Mouse (Mus musculus) thymus, adult 2 months (tissue): ENCODE measurements around the gene Ptges3. TPM values are rescaled to one million over a fixed set of nuclear protein-coding genes. Genes with fewer than 3 reads are reported as not detected.
"Not testable (repeated sequence)": the region's sequence is repeated elsewhere in the genome, so short reads cannot be mapped to it uniquely, and the experiment has no call there.

Experiments
- DNase-seq: peaks from one replicate; pipeline ENCODE4 v3.0.0; 2021
- H3K27ac ChIP-seq: fragments of 200-500 bp; 2 replicates; pipeline ENCODE4 v1.5.1; 2012; ENCODE audit warnings: low read length, control low read depth; ENCODE audit not compliant: control insufficient read depth, insufficient read depth
- H3K27me3 ChIP-seq: fragments of 200-500 bp; 2 replicates; pipeline ENCODE4 v1.6.1; 2012; ENCODE audit warnings: mild to moderate bottlenecking, low read length, moderate library complexity, mixed read lengths; ENCODE audit not compliant: control insufficient read depth, insufficient read depth
- H3K36me3 ChIP-seq: fragments of 200-500 bp; 2 replicates; pipeline ENCODE4 v1.6.1; 2012; ENCODE audit warnings: mild to moderate bottlenecking, low read length, moderate library complexity; ENCODE audit not compliant: control insufficient read depth, insufficient read depth
- H3K4me1 ChIP-seq: fragments of 200-500 bp; replicated peaks from 2 replicates; pipeline ENCODE4 v1.6.1; 2012; ENCODE audit warnings: low read length; ENCODE audit not compliant: control insufficient read depth, insufficient read depth
- H3K4me3 ChIP-seq: fragments of 200-500 bp; 2 replicates; pipeline ENCODE4 v1.5.1; 2012; ENCODE audit warnings: mild to moderate bottlenecking, low read length, control low read depth, moderate library complexity; ENCODE audit not compliant: control insufficient read depth, insufficient read depth
- CTCF ChIP-seq: fragments of 200-500 bp; IDR thresholded peaks from 2 replicates; pipeline ENCODE4 v1.5.1; 2012; ENCODE audit warnings: mild to moderate bottlenecking, control low read depth, low read length, moderate library complexity, borderline replicate concordance; ENCODE audit not compliant: control insufficient read depth, poor library complexity, insufficient read depth; ENCODE audit errors: extremely low read depth
- POLR2A ChIP-seq: fragments of 200-500 bp; IDR thresholded peaks from 2 replicates; pipeline ENCODE4 v1.6.1; 2012; ENCODE audit warnings: mild to moderate bottlenecking, low read length, control low read depth, moderate library complexity; ENCODE audit not compliant: control insufficient read depth, poor library complexity, insufficient read depth; ENCODE audit errors: extremely low read depth
- WGBS: fragments of 180-500 bp; shearing (Covaris S2); methylation state at CpG from one replicate; pipeline ENCODE4 v1.1.7; 2018; 5-methylcytosine and 5-hydroxymethylcytosine counted together
- polyA plus RNA-seq: library from polyadenylated mRNA; depleted of rRNA; stranded (reverse); fragments of >200 nt; gene quantifications from 2 replicates; pipeline ENCODE4 v1.2.3, GENCODE M21; 2012

Ptges3 gene
- polyA plus RNA-seq, 1 experiment = 55.7 TPM

- H3K36me3 ChIP-seq = peaks cover 57% of the 10 kb centered on the region
- TF ChIP-seq POLR2A = no peak
- no peak for TF ChIP-seq CTCF
- WGBS = 80% methylated on average over 6 of the region's 6 CpGs
- peak; percentile 38 for DNase-seq
- H3K4me1 ChIP-seq = peaks cover 7% of the 10 kb centered on the region
- H3K27ac ChIP-seq = no peak overlapping the region
- no peak overlapping the region for H3K4me3 ChIP-seq
- no peaks in the 10 kb centered on the region for H3K27me3 ChIP-seq
Observed at GRCm38 (mm10) chr10:128086391-128086790, 27.6 kb downstream of the Ptges3 start.

DNA sequence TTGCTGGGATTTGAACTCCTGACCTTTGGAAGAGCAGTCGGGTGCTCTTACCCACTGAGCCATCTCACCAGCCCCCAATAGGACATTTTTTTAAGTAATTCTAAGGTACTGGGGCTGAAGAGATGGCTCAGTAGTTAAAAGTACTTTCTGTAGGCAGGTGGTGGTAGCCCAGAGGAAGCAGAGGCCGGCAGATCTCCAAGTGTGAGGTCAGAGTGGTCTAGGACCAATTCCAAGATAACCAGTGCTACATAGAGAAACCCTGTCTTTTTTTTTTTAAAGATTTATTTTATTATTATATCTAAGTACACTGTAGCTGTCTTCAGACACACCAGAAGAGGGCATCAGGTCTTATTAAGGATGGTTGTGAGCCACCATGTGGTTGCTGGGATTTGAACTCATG lies 28.5 kb downstream of the Ptges3 start:
- H3K4me1 ChIP-seq, H3K4me3 ChIP-seq, H3K27me3 ChIP-seq, DNase-seq, H3K27ac ChIP-seq: not testable (repeated sequence)
- peaks cover 57% of the 10 kb centered on the region for H3K36me3 ChIP-seq
- 90% methylated on average over 2 of the region's 2 CpGs for WGBS

DNA sequence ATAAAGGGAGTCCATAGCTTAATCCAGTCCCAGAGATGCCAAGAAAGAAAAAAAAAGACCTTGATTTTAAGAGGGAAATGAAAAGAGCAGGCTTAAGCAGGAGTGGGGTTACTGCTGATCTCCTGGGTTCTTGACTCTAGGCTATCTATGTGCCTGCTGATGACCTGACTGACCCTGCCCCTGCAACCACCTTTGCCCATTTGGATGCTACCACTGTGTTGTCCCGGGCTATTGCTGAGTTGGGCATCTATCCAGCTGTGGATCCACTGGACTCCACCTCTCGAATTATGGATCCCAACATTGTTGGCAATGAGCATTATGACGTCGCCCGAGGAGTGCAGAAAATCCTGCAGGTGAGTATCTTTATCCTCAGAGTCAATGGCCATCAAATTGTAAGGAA lies 29.4 kb downstream of the Ptges3 start:
- no peaks in the 10 kb centered on the region for H3K27me3 ChIP-seq
- no peak overlapping the region for H3K27ac ChIP-seq
- no peak for DNase-seq
- TF ChIP-seq POLR2A = no peak
- H3K36me3 ChIP-seq = peaks cover 57% of the 10 kb centered on the region
- peaks cover 7% of the 10 kb centered on the region for H3K4me1 ChIP-seq
- WGBS = 97% methylated on average over 5 of the region's 5 CpGs
- no peak overlapping the region for H3K4me3 ChIP-seq

- no peak for TF ChIP-seq CTCF
- no peak for TF ChIP-seq POLR2A
- H3K36me3 ChIP-seq = peaks cover 54% of the 10 kb centered on the region
- H3K4me3 ChIP-seq = no peak overlapping the region
- 90% methylated on average over 5 of the region's 5 CpGs for WGBS
- DNase-seq = no peak
- no peak overlapping the region for H3K27ac ChIP-seq
- H3K4me1 ChIP-seq = peaks cover 15% of the 10 kb centered on the region
- H3K27me3 ChIP-seq = no peaks in the 10 kb centered on the region
Observed at GRCm38 (mm10) chr10:128089842-128090241, 31.1 kb downstream of the Ptges3 start.

DNA sequence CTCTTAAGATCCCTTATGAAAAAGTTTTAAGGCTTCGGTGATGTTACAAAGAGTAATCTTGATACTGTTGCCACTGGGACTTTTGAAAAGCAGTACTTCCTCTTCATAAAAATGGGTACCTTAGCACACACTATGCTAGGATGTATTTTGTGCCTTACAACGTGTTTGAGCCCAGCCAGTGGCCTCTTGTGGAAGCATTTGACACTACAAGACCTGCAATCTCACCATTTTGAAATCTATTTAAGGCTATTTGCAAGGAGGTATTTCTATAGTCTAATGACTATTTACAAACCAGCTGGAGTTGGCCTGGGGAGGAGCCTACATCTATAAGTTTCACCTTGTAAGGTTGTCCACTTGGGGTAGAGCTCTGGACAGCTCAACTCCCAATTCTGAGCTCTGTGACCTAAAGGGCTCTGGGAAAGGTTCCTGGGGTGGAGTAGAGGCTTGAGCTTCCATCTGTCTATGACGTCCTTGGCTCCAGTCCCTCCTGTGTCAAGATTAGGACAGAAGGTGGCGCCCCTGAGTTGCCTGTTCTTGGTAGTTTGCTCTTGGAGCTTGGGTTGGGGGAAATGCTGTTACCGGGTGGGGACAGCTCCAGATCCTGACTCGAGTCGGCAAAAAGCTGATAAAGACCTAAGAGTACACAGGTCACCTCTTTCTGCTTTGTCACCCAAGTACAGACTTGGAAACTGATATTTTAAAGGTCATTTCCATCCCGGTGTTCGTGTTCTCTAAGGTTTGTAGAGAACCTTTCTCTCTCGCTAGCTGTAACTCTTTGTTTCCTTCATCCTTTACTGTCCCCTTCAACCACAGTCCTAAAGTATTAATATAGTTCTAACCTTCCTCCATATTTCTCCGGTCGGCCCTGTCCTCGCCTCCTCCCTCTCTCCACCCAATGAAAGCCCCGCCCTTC lies 32.2 kb downstream of the Ptges3 start:
- peak overlapping the region; percentile 75 for H3K4me3 ChIP-seq
- peak; percentile 92 for DNase-seq
- H3K4me1 ChIP-seq = peaks cover 17% of the 10 kb centered on the region
- H3K36me3 ChIP-seq = peaks cover 44% of the 10 kb centered on the region
- TF ChIP-seq POLR2A = no peak
- TF ChIP-seq CTCF = peak; percentile 67; the same call in 1 of the 2 replicates
- no peaks in the 10 kb centered on the region for H3K27me3 ChIP-seq
- WGBS = 5% methylated on average over 14 of the region's 14 CpGs
- peak overlapping the region; percentile 94 for H3K27ac ChIP-seq

- Histone ChIP-seq H3K4me1 (peaks cover 22% of the 10 kb centered on the region), H3K4me3 (peak within 1 kb of the TSS; percentile 75), H3K36me3 (peaks cover 34% of the 10 kb centered on the region), H3K27me3 (no peaks in the 10 kb centered on the region), H3K27ac (peak within 1 kb of the TSS; percentile 94)
- under 1% methylated on average over 20 of the region's 20 CpGs for WGBS
- DNase-seq = peak; percentile 84
- TF ChIP-seq POLR2A (peak; percentile 76), CTCF (no peak)
Observed at GRCm38 (mm10) chr10:128091564-128092505, 33.1 kb downstream of the Ptges3 start, which contains the start of gene Baz2a. Baz2a (plus strand) TSS chr10:128091577.
